ENCODE assay signal across 18 mouse cellular contexts in genomic region chr9:35346378-35346777, GRCm38 (mm10).
A peak's percentile ranks its signal among the peaks of the same experiment; 100 is the strongest.
DNase-seq lines count a peak whose midpoint lies in the region; ATAC-seq and TF ChIP-seq lines count a peak whose summit lies in the region.
"Had no signal": no experiment of that assay in that cellular context is flagged by ENCODE, and none has a peak within 500 bp of the region (broad histone marks: within the 10 kb centered on the region; RNA-seq: fewer than 3 reads in every experiment).

No protein-coding gene starts in this region.

- DNase-seq in liver = peak; percentile 39
- DNase-seq in liver, postnatal 0 days = no peak
- no peak for DNase-seq in spleen, adult 12 weeks (ENCODE audit: low spot score)
- DNase-seq in Muller cell, postnatal 12 days (ENCODE audit: inconsistent ontology term) = no peak
- DNase-seq: cerebellum, adult 11 months; lung, postnatal 36 days; right cerebral cortex, postnatal 4 days; thymus, postnatal 25 days had no signal

- no peak overlapping the region for H3K9ac ChIP-seq in heart, embryonic 12.5 days
- no peak overlapping the region for H3K9ac ChIP-seq in heart, embryonic 11.5 days (ENCODE audit: low read depth, low read length)
- no peak overlapping the region for H3K9ac ChIP-seq in liver, postnatal 0 days (replicated peaks)
- no peak overlapping the region for H3K9ac ChIP-seq in intestine, embryonic 15.5 days
- no peak overlapping the region for H3K9ac ChIP-seq in limb, embryonic 15.5 days
- H3K9ac ChIP-seq: liver, embryonic 12.5 days; midbrain, embryonic 15.5 days had no signal

- H3K4me2 ChIP-seq in heart, embryonic 12.5 days = 0 out of 2 replicates have a peak overlapping the region, but pooled peaks have one; percentile 2
- no peak overlapping the region for H3K4me2 ChIP-seq in heart, embryonic 11.5 days
- H3K4me2 ChIP-seq in liver, postnatal 0 days (ENCODE audit: low read depth, low read length) = no peak overlapping the region
- H3K4me2 ChIP-seq in intestine, embryonic 15.5 days (replicated peaks) = 0 out of 2 replicates have a peak overlapping the region, but pooled peaks have one; percentile 17
- H3K4me2 ChIP-seq in limb, embryonic 15.5 days = no peak overlapping the region
- H3K4me2 ChIP-seq: liver, embryonic 12.5 days; midbrain, embryonic 15.5 days had no signal

- H3K9me3 ChIP-seq in heart, embryonic 12.5 days (replicated peaks) = no peaks in the 10 kb centered on the region
- H3K9me3 ChIP-seq in heart, embryonic 11.5 days (replicated peaks; ENCODE audit: control insufficient read depth, low read length) = no peaks in the 10 kb centered on the region
- H3K9me3 ChIP-seq in liver, postnatal 0 days (ENCODE audit: low read length) = no peaks in the 10 kb centered on the region
- no peaks in the 10 kb centered on the region for H3K9me3 ChIP-seq in intestine, embryonic 15.5 days
- H3K9me3 ChIP-seq in limb, embryonic 15.5 days = no peaks in the 10 kb centered on the region
- H3K9me3 ChIP-seq: liver, embryonic 12.5 days; midbrain, embryonic 15.5 days had no signal

- 9% methylated on average over 5 of the region's 5 CpGs for WGBS in heart, embryonic 12.5 days
- WGBS in heart, embryonic 11.5 days (ENCODE audit: insufficient replicate concordance) = 15% methylated on average over 5 of the region's 5 CpGs
- 51% methylated on average over 5 of the region's 5 CpGs for WGBS in liver, postnatal 0 days (ENCODE audit: insufficient replicate concordance)
- 19% methylated on average over 5 of the region's 5 CpGs for WGBS in intestine, embryonic 15.5 days
- 24% methylated on average over 5 of the region's 5 CpGs for WGBS in limb, embryonic 15.5 days

- no peaks in the 10 kb centered on the region for H3K27me3 ChIP-seq in heart, embryonic 12.5 days (replicated peaks)
- H3K27me3 ChIP-seq in heart, embryonic 11.5 days (ENCODE audit: control insufficient read depth, insufficient read depth, low read length) = no peaks in the 10 kb centered on the region
- H3K27me3 ChIP-seq in liver, postnatal 0 days (ENCODE audit: insufficient read depth, low read length) = no peaks in the 10 kb centered on the region
- H3K27me3 ChIP-seq in intestine, embryonic 15.5 days (replicated peaks) = peaks cover 6% of the 10 kb centered on the region; the same call in 1 of the 2 replicates
- H3K27me3 ChIP-seq in limb, embryonic 15.5 days = no peaks in the 10 kb centered on the region
- H3K27me3 ChIP-seq: CH12.LX; liver, embryonic 12.5 days; Patski had no signal

- TF ChIP-seq CTCF in liver, postnatal 0 days (IDR thresholded peaks at IDR 0.05; ENCODE audit: low read depth) = no peak

- no peaks in the 10 kb centered on the region for H3K36me3 ChIP-seq in heart, embryonic 12.5 days
- no peaks in the 10 kb centered on the region for H3K36me3 ChIP-seq in heart, embryonic 11.5 days (ENCODE audit: control insufficient read depth, insufficient read depth, low read length)
- no peaks in the 10 kb centered on the region for H3K36me3 ChIP-seq in liver, postnatal 0 days (replicated peaks; ENCODE audit: insufficient read depth, low read length)
- H3K36me3 ChIP-seq in intestine, embryonic 15.5 days = no peaks in the 10 kb centered on the region
- H3K36me3 ChIP-seq in limb, embryonic 15.5 days = no peaks in the 10 kb centered on the region
- H3K36me3 ChIP-seq: liver, embryonic 12.5 days; midbrain, embryonic 15.5 days had no signal

- ATAC-seq in heart, embryonic 12.5 days (ENCODE audit: insufficient number of reproducible peaks, low FRiP score) = peak; percentile 65
- ATAC-seq in heart, embryonic 11.5 days (replicated peaks; ENCODE audit: insufficient number of reproducible peaks, low FRiP score, low TSS enrichment) = no peak; the same call in 1 of the 2 replicates
- no peak for ATAC-seq in liver, postnatal 0 days
- peak; percentile 78 for ATAC-seq in intestine, embryonic 15.5 days
- no peak for ATAC-seq in limb, embryonic 15.5 days (ENCODE audit: insufficient number of reproducible peaks, low FRiP score, low TSS enrichment, low read depth)
- ATAC-seq: forebrain, embryonic 16.5 days; inflammation-experienced regulatory T-cells, adult 6 months; liver, embryonic 12.5 days; midbrain, embryonic 15.5 days; Patski had no signal

- peaks cover 51% of the 10 kb centered on the region for H3K4me1 ChIP-seq in heart, embryonic 12.5 days (replicated peaks)
- H3K4me1 ChIP-seq in heart, embryonic 11.5 days (ENCODE audit: control insufficient read depth, insufficient read depth, low read length) = peaks cover 26% of the 10 kb centered on the region
- H3K4me1 ChIP-seq in liver, postnatal 0 days (ENCODE audit: insufficient read depth) = peaks cover 4% of the 10 kb centered on the region
- peaks cover 36% of the 10 kb centered on the region for H3K4me1 ChIP-seq in intestine, embryonic 15.5 days (replicated peaks)
- H3K4me1 ChIP-seq in limb, embryonic 15.5 days = peaks cover 46% of the 10 kb centered on the region
- H3K4me1 ChIP-seq: liver, embryonic 12.5 days had no signal

- H3K4me3 ChIP-seq in heart, embryonic 12.5 days = no peak overlapping the region
- H3K4me3 ChIP-seq in heart, embryonic 11.5 days (ENCODE audit: low read depth, low read length) = no peak overlapping the region
- no peak overlapping the region for H3K4me3 ChIP-seq in liver, postnatal 0 days (ENCODE audit: low read depth, low read length)
- no peak overlapping the region for H3K4me3 ChIP-seq in intestine, embryonic 15.5 days (replicated peaks)
- no peak overlapping the region for H3K4me3 ChIP-seq in limb, embryonic 15.5 days
- H3K4me3 ChIP-seq: liver, embryonic 12.5 days; midbrain, embryonic 15.5 days had no signal

- 0 out of 2 replicates have a peak overlapping the region, but pooled peaks have one; percentile 15 for H3K27ac ChIP-seq in heart, embryonic 12.5 days (ENCODE audit: poor library complexity, severe bottlenecking)
- no peak overlapping the region for H3K27ac ChIP-seq in heart, embryonic 11.5 days (ENCODE audit: low read depth, low read length)
- no peak overlapping the region for H3K27ac ChIP-seq in liver, postnatal 0 days (ENCODE audit: low read depth)
- no peak overlapping the region for H3K27ac ChIP-seq in intestine, embryonic 15.5 days
- H3K27ac ChIP-seq in limb, embryonic 15.5 days = 0 out of 2 replicates have a peak overlapping the region, but pooled peaks have one; percentile 12
- H3K27ac ChIP-seq: liver, embryonic 12.5 days; midbrain, embryonic 15.5 days had no signal

- TF ChIP-seq EP300 in liver, postnatal 0 days (IDR thresholded peaks at IDR 0.05; ENCODE audit: low read depth) = no peak

Comparison
In these comparisons a context has a peak if more than half of its experiments do, and no peak if none do; other contexts are left out.
1. ATAC-seq: peak in heart, embryonic 12.5 days (single experiment) and intestine, embryonic 15.5 days (single experiment); none in heart, embryonic 11.5 days (single experiment), liver, postnatal 0 days (single experiment) and limb, embryonic 15.5 days (single experiment).
2. H3K27ac ChIP-seq: peak in heart, embryonic 12.5 days (single experiment) and limb, embryonic 15.5 days (single experiment); none in heart, embryonic 11.5 days (single experiment), liver, postnatal 0 days (single experiment) and intestine, embryonic 15.5 days (single experiment).
3. H3K4me2 ChIP-seq: peak in heart, embryonic 12.5 days (single experiment) and intestine, embryonic 15.5 days (single experiment); none in heart, embryonic 11.5 days (single experiment), liver, postnatal 0 days (single experiment) and limb, embryonic 15.5 days (single experiment).